Mouse (Mus musculus) spleen, postnatal 4 days (tissue): ENCODE measurements at regions not wholly inside any gene's neighbourhood (a gene's known extent, or its start where the extent isn't known, plus 50 kb on each side); places are given as distances from the start of the nearest gene placed in this dataset.

Experiments used
- DNase-seq, 2 experiments: peaks; one replicate each; pipeline ENCODE4 v3.0.0; 2022; ENCODE audit warnings: low spot score in 2 of 2

DNA sequence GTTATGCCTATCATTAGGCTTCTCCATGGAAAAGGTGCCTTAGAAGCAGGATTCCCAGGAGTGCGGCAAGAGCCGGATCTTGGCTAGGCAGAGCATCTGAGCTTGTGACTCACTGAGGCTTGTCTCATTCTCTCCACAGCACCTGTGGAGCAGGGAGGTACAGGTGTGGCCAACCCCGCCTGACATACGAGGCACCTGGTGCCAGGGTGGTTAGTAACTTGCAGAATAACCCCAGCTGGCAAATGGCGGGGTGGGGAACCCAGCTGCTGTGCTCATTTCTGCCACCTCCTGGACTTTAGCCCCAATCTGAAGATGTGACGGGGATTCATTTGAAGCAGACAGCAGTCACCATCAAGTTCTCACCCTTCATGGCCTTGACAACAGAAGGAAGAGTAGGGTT lies 96.2 kb downstream of the Pdgfra start:
- DNase-seq, result no peak

DNA sequence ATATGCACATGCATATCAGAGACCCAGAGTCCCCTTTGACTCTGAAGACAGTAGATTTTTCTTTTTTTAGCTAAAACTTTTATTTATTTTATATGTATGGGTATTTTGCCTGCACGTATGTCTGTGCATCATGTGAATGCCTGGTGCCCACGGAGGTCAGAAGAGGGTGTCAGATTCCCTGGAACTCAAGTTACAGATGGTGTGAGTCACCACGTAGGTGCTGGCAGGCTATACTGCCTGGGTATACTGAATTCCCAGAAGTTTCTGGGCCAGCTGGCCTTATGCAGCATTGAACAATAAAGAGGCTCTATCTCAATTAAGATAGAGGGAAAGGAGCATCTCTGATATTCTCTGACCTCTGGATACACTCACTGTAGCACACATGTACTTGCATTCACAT lies 97.6 kb downstream of the Pdgfra start:
- DNase-seq, result no peak

DNA sequence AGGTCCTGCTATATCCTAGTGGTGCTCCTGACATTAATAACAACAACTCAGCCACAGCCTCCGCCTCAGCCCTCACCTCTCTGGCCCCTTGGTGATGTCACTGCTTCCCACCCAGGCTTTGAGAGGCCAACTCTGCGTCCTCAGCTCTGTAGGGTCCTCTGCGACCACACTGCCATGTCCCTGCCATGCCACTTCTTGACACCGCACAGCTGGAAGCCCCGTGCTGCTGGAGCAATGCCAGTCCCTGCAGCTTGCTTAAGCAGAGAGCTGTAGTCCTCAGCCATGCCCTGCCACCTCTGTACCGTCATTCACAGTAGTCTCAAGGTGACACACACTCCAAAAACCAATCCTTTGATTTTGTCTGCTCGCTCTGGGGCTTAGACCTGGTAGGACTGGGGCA lies 101.3 kb downstream of the Pdgfra start:
- DNase-seq, result no peak

DNA sequence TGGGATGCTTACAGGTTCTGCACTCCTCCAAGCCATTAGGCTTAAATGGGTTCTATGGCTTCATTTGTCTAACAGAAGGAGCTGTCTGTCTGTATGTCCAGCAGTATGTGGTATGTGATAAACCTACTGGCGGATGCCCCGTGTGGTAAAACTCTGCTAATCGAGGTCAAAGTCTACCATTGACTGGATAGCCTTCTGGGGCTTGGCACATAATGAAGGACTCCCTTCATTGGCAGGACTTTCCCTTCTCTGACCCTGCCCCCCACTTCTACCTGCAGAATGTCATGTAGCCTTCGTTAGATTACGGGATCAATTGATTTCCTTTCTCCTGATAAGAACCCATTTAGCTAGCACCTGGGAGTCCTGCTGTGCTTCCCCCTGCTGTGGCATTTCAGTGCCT lies 101.7 kb downstream of the Pdgfra start:
- no peak for DNase-seq

DNA sequence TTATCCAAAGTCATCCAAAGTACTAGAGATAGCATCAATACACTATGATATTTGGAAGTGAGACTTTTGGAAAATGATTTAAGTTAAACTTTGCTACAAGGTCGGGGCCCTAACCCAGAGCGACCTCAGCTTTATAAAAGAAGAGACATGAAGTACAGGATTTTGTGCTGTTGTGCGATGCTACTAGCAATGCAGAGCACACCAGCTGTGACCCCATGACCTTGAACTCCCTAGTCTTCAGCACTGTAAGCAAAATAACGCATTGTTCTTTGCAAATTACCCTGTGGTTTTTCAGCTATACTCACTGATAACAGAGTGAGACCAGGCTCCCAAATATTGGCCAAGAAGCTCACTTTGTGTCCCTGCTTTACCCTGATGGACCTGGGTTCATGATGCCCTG lies 104.1 kb downstream of the Pdgfra start:
- no peak for DNase-seq

DNA sequence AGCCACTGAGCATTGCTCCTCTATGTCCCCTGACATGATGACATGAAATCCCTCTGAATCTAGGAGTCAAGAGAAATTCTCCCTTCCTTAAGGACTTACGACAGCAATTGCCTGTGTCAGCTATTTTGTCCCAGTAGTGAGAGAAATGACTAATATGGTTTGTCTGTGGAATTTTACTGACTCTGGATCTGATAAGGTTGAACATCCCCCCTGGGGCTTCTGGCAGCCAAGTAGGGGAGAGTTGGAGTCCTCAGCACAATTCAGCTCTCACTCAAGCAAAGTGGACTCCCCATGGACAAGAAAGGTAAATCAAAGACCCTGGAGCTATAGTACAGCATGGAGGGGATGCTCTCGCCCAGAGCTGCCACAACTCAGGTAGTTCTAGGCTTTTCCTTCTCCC lies 105.0 kb downstream of the Pdgfra start:
- DNase-seq, result no peak

DNA sequence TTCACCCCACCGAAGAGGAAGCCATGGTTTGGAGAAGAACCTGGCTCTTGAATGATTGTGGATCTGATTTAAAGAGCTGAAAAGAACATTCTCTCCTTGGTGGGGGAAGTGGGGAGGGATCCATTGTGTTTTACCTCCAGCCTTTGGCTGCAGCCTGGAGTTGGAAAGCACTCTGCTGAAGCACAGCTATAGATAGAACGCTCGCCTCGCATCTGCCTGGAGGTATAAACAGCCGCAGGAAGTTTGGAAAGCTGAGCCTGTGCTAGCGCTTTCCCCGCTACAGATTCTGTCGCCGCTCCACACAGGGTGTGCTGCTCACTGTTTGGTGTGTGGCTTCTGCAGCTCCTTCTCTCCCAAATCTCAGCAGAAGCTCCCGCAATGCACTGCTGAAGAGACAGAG lies 108.2 kb downstream of the Pdgfra start:
- no peak for DNase-seq

DNA sequence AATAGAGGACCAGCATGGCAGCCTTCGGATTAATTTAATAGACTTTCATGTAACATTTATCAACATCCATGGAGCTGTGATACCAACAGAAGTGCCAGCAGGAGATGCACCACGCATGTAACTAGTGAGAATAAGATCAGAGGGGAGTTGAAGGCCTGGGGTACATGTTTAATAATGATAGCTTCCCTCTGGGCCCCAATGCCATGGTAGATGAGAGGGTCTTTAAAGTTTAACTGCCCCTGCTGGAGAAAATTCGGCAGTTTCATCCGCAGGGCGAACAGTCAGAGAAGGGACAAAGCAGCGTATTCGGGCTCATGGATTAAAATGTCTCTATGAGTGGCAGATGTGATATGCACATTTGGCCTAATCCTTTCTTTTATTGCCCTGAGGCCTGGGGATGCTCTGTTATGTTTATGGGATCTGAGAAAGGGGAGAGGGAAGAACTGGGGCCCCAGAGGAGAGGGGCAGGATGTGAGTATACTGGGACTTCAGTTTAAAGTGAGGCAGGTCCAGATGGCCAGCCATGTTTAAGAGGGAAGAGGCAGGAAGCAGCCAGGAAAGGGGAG lies 114.1 kb downstream of the Pdgfra start:
- DNase-seq, result no peak

DNA sequence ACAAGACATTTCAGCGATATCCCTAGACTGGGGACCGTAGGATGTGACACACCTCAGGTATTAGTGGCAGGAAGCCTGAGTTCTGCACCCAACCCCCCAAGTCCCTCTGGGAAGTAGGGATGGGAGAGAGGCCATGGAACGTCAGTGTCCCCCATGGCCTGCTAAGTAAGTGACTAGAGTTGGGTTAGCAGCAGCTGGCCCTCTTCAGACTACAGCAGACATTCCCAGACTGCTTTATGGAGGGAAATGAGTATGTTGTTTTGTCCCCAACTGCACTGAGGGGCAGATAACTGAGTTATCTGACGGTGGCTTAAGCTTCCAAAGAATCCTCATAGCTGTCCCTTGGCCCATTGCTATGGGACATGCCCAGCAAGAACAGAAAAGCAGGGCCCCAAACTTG lies 114.8 kb downstream of the Pdgfra start:
- no peak for DNase-seq

DNA sequence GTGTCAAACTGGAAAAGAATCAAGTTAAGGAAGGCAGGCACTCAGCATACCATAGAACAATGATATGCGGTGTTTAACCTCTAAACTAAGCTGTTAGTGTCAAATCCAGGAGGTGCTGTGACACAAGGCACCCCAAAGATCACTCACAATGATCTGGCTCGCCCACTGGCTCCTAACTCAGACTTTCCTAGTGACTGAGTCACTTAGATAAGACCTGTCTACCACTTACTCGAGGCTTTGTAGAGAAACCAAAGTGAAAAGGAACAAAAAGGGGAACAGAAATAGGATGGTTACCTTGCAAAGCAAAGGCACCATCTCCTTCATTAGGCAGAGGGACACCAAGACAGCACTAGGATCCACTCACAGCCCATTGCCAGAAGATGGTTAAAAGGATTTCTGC lies 115.7 kb downstream of the Pdgfra start:
- no peak for DNase-seq

DNA sequence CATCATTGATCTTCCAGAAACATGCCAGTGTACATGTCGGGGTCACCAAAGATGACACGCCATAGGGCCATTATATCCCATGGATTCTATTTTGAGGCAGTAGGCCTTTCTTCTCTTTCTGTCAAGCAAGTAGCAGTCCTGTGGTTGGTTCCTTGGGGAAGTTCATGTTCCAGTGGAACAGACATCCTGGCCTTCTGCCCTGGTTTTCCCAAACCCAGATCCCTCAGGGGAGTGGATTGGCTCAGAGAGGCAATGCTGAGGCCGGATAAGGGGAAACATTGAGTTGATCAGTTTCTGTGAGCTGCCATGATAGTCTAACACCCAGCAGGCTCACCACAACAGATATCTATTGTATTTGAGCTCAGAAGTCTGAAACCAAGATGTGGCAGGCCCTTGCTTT lies 125.9 kb downstream of the Pdgfra start:
- no peak for DNase-seq

DNA sequence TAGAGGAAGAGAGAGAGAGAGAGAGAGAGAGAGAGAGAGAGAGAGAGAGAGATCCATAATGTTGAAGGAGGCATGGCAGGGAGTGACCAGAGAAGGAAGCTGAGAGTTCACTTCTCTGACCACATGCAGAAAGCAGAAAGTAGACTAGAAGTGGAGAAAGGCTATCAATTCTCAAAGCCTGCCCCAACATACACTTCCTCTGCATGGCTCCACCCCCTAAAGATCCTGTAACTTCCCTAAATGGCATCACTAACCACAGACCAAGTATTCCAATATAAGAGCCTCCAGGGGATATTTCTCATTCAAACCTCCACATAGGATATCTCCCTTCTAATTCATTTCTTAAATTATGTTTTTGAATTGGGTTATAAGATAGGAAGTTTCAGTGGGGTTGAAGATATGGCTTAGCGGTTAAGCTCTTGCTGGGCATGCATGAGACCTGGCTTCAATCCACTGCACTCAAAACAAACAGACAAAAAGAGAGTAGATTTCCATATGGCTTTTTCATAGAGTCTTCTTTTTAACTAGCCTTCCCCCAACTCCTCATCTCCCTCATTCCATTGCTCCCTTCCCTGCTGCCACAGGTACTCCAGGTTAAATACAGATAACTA lies 127.6 kb downstream of the Pdgfra start:
- DNase-seq, result no peak

DNA sequence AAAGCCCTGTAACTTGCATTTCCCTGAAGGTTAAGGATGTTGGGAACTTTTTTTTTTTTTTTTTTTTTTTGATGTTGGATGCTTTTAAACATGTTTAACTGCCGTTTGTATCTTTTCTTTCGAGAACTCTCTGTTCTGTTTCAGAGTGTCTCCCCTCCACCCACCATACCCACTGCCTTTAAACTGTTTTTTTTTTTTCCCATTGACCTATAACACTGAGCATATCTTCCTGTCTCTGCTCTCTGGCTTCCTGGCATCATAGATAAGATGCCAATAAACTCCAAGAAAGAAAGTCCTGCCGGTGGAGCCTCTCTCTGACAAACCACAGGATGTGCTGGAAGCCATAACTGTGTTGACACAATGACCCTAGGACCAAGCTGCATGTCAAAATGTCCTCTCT lies 128.6 kb downstream of the Pdgfra start:
- no peak for DNase-seq

DNA sequence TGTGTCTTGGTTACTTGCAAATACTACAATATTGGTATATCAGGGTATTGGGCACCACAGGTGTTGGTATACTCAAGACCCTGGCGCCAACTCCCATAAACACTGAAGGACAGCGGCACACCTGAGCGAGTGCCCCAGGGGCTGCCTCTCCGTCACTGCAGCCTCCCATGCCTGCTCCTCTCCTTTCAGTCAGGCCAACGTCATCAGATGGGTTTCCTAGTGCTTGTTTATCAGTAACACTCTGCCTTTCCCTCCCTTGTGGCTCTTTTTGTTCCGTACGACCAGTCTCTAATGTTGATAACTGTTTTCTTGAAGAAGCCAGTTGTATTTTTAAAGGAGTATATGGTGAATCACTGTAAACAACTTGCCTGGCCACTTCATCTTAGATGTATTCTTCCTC lies 129.4 kb downstream of the Pdgfra start:
- no peak for DNase-seq

DNA sequence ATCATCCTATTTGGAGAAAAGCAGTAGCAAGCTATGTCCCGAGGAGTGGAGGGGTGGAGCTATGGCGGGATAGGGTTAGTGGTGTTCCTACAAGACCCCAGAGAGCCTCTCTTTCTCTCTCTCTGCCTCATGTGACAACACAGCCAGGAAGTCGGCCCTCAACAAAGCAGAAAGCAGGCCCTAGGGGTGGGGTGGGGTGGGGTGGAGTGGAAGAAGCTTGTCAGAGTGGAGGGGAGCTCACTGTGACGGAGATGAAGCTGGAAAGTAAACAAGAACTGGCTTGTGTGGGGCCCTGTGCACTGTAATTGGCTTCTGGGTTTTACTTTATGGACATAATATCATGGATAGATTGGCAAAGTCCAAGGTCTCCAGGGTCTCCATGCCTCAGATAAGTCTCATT lies 130.5 kb downstream of the Pdgfra start:
- DNase-seq, result no peak

DNA sequence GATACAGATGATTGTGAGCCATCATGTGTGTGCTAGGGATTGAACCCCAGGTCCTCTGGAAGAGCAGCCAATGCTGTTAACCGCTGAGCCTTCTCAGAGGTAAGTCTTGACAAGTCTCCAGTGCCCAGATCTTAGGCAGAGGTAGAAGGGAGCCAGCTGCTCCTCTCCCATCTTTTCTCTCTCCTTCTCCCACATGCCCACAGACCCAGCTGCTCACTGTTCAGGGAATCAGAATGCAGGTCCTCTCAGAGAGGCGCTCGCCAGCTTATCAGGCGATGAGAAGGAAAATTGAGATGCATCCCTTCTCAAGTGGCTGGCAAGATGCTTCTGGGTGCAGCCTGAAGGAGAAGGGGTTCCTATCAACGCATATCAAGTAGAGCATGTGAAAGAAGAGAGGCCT lies 131.7 kb downstream of the Pdgfra start:
- DNase-seq, result no peak

DNA sequence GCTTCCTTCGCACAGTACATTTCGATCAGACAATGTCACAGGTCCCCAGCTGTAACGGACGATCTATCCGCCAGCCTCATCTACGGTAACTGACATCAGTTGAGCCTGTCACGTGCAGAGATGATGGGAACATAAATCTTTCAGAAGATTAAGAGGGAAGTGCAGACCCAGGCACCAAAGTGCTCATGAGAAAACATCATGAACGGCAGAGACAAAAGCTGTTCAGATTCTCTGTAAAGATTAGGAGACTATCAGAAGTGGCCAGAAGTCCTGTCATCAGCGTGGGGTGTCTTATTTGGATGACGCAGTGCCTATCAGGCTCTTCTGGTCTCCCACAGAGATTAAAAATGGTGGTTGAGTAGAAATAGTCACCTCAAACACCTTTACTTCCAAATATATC lies 133.9 kb downstream of the Pdgfra start:
- no peak for DNase-seq

DNA sequence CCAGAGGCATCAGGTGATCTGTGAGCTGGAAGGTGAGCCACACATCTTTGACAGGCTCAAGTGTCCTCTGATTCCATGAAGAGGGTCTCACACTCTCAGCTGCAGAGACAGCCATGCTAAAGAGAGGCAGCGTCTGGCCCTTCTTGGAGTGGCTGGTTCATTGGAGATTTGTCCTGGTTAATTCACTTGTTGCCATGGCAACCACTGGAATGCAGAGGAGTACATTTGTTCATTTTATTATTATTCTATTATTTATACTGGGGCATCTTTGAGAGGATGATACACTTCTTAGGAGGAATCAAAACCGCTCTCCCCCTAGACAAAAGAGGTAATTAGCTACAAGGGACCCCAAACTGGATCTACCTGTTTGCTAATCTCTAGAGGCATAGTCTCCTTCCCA lies 143.6 kb downstream of the Pdgfra start:
- no peak for DNase-seq

DNA sequence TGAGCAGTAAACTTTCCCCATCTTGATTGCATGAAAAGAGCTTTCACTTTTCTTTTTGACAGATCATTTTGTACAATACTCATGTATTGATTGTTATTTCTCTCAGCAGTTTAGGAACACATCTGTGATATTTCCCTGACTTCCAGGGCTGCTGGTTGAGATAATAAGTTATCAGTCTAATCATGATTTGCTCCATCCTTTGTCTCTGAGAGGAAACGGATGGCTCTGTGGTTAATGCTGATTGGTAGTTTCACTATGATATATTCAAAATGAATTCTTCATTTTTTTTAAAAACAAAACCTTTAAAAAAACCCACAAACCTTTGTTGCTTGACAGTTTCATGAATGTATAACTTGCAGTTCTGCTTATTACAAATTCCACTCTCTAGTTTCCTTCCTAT lies 160.8 kb downstream of the Pdgfra start:
- no peak for DNase-seq

DNA sequence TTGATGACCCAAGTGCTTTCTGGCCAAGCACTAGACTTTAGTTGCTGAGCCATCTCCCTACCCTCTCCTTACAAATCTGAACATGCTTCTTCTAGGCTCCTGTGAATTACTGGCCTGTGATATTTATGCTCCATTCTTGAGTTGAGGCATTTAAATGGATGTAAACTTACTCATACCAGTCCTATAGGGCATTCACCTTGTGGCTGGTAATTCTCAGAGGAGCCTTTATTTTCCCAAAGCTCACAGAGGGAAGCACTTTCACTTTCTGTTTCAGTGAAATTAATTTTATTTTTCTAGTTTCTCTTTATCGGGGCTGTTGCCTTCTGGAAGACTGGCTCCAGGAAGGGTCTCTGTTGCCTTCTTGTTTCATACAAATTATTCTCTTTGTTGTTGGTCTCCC lies 163.9 kb downstream of the Pdgfra start:
- no peak for DNase-seq

DNA sequence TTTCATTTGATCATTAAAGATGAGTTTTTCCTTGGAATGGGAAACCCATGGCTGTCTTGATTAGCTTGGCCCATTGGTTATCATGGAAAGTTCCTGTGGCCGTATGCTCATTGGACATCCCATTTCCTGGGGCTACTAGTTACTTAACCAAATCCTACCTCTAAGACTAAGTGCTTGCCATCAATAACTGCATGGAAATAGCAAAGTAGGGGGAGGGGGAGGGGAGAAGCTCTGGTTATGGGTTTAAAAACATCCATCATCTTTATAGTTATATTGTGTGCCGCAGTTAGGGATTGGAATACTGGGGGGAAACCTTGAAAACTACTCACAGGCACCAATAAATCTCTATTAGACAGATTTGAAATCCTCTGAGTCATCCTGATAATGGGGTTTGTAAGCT lies 168.4 kb downstream of the Pdgfra start:
- no peak for DNase-seq

DNA sequence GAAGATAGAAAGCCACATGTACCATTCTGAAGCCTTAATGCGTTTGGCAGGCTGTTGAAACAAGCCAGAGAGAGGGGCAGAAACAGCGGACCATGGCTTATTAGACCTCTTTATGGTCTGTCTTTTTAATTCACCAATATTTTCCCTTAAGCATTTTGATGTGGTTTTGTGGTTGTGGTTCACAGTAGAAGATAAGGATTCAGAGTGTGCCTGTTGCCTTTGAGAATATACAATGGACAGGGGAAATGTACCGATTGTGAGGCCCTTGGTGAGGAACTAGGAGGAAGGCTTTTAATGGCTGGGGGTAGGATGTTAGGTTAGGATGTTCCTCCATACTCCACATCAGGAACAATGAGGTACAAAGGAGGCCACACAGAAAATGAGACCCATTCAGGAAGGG lies 182.0 kb downstream of the Pdgfra start:
- DNase-seq, result no peak

DNA sequence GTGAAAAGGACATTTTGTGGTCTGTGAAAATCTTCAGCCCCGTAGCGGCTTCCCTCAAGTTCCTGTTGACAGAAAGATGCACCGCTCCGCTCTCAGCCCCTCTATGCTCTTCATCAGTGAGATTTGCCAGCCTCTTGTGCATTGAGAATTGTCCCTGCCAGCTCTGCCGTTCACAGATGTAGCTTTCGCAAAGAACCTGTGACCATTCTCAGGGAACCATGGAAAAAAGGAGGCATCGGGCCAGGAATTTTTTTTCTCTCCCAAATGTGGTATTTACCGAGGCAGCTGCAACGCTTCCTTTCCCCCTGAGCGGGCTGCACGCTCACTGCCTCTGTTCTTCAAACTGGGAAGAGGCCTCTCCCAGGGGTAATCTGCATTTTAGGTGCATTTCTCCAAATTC lies 184.4 kb downstream of the Pdgfra start:
- DNase-seq, result no peak

DNA sequence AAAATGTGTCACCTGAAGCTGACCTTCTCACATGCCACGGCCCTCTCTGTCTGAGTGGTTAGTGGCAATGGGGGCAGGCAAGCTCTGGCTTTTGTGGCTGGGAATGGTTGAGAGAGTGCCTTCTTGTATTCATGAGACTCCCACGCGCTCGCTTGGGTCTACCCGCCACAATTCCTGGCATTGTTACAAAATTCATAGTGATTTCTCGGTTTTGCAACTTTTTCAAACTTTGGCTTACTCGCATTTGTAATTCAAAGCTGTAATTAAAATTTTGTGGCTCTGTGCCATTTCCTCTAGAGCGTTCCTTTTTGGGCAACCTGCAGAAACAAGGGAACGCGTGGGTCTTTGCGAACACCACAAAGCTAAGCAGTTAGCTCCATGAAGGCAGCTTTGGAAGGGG lies 186.3 kb downstream of the Pdgfra start:
- no peak for DNase-seq
